Mouse (Mus musculus) bone marrow, adult 2 months (tissue): ENCODE measurements around the gene Gm5150. TPM values are rescaled to one million over a fixed set of nuclear protein-coding genes. Genes with fewer than 3 reads are reported as not detected.
"Not testable (repeated sequence)": the region's sequence is repeated elsewhere in the genome, so short reads cannot be mapped to it uniquely, and the experiment has no call there.

Experiments used
- H3K27ac ChIP-seq: fragments of 200-500 bp; 2 replicates; pipeline ENCODE4 v1.5.1; 2012; ENCODE audit warnings: low read depth, mild to moderate bottlenecking, control low read depth, inconsistent platforms, low read length; ENCODE audit not compliant: control insufficient read depth, poor library complexity, insufficient read depth
- H3K4me1 ChIP-seq: fragments of 200-500 bp; 2 replicates; pipeline ENCODE4 v1.6.1; 2011; ENCODE audit warnings: low read length; ENCODE audit not compliant: control insufficient read depth, insufficient read depth
- H3K4me3 ChIP-seq: fragments of 200-500 bp; replicated peaks from 2 replicates; pipeline ENCODE3; 2011; ENCODE audit warnings: mild to moderate bottlenecking, low read depth, low read length, control low read depth; ENCODE audit not compliant: control insufficient read depth
- CTCF ChIP-seq: fragments of 200-500 bp; IDR thresholded peaks from 2 replicates; pipeline ENCODE4 v1.5.1; 2011; ENCODE audit warnings: low read length, control low read depth; ENCODE audit not compliant: control insufficient read depth, insufficient read depth
- POLR2A ChIP-seq: fragments of 200-500 bp; IDR thresholded peaks from 2 replicates; pipeline ENCODE4 v1.6.1; 2011; ENCODE audit warnings: low read depth, mild to moderate bottlenecking, control low read depth, low read length, borderline replicate concordance; ENCODE audit not compliant: control insufficient read depth
- WGBS: fragments of 180-500 bp; shearing (Covaris S2); methylation state at CpG from one replicate; pipeline ENCODE4 v1.1.7; 2018; 5-methylcytosine and 5-hydroxymethylcytosine counted together
- polyA plus RNA-seq: library from polyadenylated mRNA; stranded (reverse); fragments of >200 nt; gene quantifications from 2 replicates; pipeline ENCODE4 v1.2.4, GENCODE M21; 2011; ENCODE audit warnings: low replicate concordance; ENCODE audit not compliant: missing spikeins, insufficient read depth, insufficient read length

Gm5150 gene
- polyA plus RNA-seq = 2.3 and 4.2 TPM in 2 replicates

GRCm38 (mm10) chr3:16006215-16006614 lies at the start of gene Gm5150:
TSS of gene Gm5150 (minus strand) at chr3:16006437.
- Histone ChIP-seq H3K4me1 (no peaks in the 10 kb centered on the region; the same call in 1 of the 2 replicates), H3K27ac (peak within 1 kb of the TSS; percentile 26; the same call in 1 of the 2 replicates), H3K4me3 (peak within 1 kb of the TSS; percentile 52)
- no peak for TF ChIP-seq CTCF
- TF ChIP-seq POLR2A = no peak
- 39% methylated on average over 2 of the region's 2 CpGs for WGBS

- H3K4me1 ChIP-seq, H3K4me3 ChIP-seq, H3K27ac ChIP-seq: not testable (repeated sequence)
- 74% methylated on average over 20 of the region's 20 CpGs for WGBS
Measured at GRCm38 (mm10) chr3:16051736-16052135, 45.5 kb upstream of the Gm5150 start.

- Histone ChIP-seq H3K4me1 (no peaks in the 10 kb centered on the region), H3K27ac (no peak overlapping the region), H3K4me3 (no peak overlapping the region)
- TF ChIP-seq CTCF = no peak
- no peak for TF ChIP-seq POLR2A
- WGBS = 35% methylated on average over 4 of the region's 4 CpGs
Measured at GRCm38 (mm10) chr3:16047288-16047687, 41.1 kb upstream of the Gm5150 start.

- 5% methylated on average over 1 of the region's 1 CpGs for WGBS
- H3K4me1 ChIP-seq = no peaks in the 10 kb centered on the region
Measured at GRCm38 (mm10) chr3:16043315-16043714, 37.1 kb upstream of the Gm5150 start.

GRCm38 (mm10) chr3:16024988-16025387 lies 18.8 kb upstream of the Gm5150 start:
- H3K27ac ChIP-seq, H3K4me1 ChIP-seq, H3K4me3 ChIP-seq: not testable (repeated sequence)
- WGBS = 4% methylated on average over 6 of the region's 6 CpGs

More at GRCm38 (mm10) chr3:16043315-16043714, 37.1 kb upstream of the Gm5150 start:
- Histone ChIP-seq H3K27ac (no peak overlapping the region), H3K4me3 (no peak overlapping the region)
- TF ChIP-seq POLR2A (no peak), CTCF (peak; percentile 52)

- no peak overlapping the region for H3K4me3 ChIP-seq
- WGBS = 9% methylated on average over 1 of the region's 1 CpGs
- TF ChIP-seq POLR2A (no peak), CTCF (no peak)
Measured at GRCm38 (mm10) chr3:16022214-16022613, 16.0 kb upstream of the Gm5150 start.

GRCm38 (mm10) chr3:16014456-16014855 lies 8.2 kb upstream of the Gm5150 start:
- not testable (repeated sequence) for H3K27ac ChIP-seq, H3K4me3 ChIP-seq, H3K4me1 ChIP-seq
- 76% methylated on average over 2 of the region's 2 CpGs for WGBS

More at GRCm38 (mm10) chr3:16022214-16022613, 16.0 kb upstream of the Gm5150 start:
- no peak overlapping the region for H3K27ac ChIP-seq
- H3K4me1 ChIP-seq = no peaks in the 10 kb centered on the region; the same call in 1 of the 2 replicates

GRCm38 (mm10) chr3:16007827-16008226 lies 1.6 kb upstream of the Gm5150 start:
- H3K4me1 ChIP-seq = no peaks in the 10 kb centered on the region; the same call in 1 of the 2 replicates
- 13% methylated on average over 1 of the region's 1 CpGs for WGBS
- H3K4me3 ChIP-seq = no peak overlapping the region
- H3K27ac ChIP-seq = no peak overlapping the region
- TF ChIP-seq CTCF = no peak
- no peak for TF ChIP-seq POLR2A

GRCm38 (mm10) chr3:16003890-16004633 lies 2.2 kb downstream of the Gm5150 start:
- TF ChIP-seq POLR2A (no peak), CTCF (peak; percentile 49)

GRCm38 (mm10) chr3:15999479-15999878 lies 6.8 kb downstream of the Gm5150 start:
- not testable (repeated sequence) for H3K4me1 ChIP-seq, H3K27ac ChIP-seq, H3K4me3 ChIP-seq
- WGBS = 80% methylated on average over 3 of the region's 3 CpGs

More at GRCm38 (mm10) chr3:16003890-16004633, 2.2 kb downstream of the Gm5150 start:
- no peak overlapping the region for H3K27ac ChIP-seq
- WGBS = 63% methylated on average over 3 of the region's 3 CpGs
- H3K4me3 ChIP-seq = no peak overlapping the region
- no peaks in the 10 kb centered on the region; the same call in 1 of the 2 replicates for H3K4me1 ChIP-seq
